Mouse (Mus musculus) erythroid progenitor cell, adult 5-6 weeks (primary cell): ENCODE results near the gene Syn3. TPM values are rescaled to one million over a fixed set of nuclear protein-coding genes. Genes with fewer than 3 reads are reported as not detected.

Experiments used
- ATAC-seq: replicated peaks from 2 replicates; pipeline ENCODE4 v1.8.0; 2016; ENCODE audit warnings: moderate number of reproducible peaks, mild to moderate bottlenecking, moderate TSS enrichment, inconsistent platforms; ENCODE audit not compliant: poor library complexity, low FRiP score, severe bottlenecking
- total RNA-seq, 2 experiments: library from RNA; stranded (forward) in 1 of 2; stranded (reverse) in 1 of 2; fragments of 150-400 nt in 1 of 2; fragments of 186-747, 209-891 nt in 1 of 2; gene quantifications; 2 replicates each; pipeline versions ENCODE4 v1.2.3 to v1.2.4; 2015 to 2017; ENCODE audit warnings: low replicate concordance in 2 of 2

The Syn3 gene
- total RNA-seq, 2 experiments from 2014 or later, result not detected

- ATAC-seq, result no peak
Observed at GRCm38 (mm10) chr10:86427956-86428355, 70.7 kb downstream of the Syn3 start.

- no peak for ATAC-seq
Observed at GRCm38 (mm10) chr10:86425690-86426530, 72.8 kb downstream of the Syn3 start.

- no peak for ATAC-seq
Observed at GRCm38 (mm10) chr10:86421731-86422370, 76.8 kb downstream of the Syn3 start.

GRCm38 (mm10) chr10:86418931-86419330 lies 79.8 kb downstream of the Syn3 start:
- ATAC-seq, result no peak

GRCm38 (mm10) chr10:86418345-86418744 lies 80.4 kb downstream of the Syn3 start:
- ATAC-seq, result no peak

- no peak for ATAC-seq
Observed at GRCm38 (mm10) chr10:86416806-86417205, 81.9 kb downstream of the Syn3 start.

GRCm38 (mm10) chr10:86410868-86411267 lies 87.8 kb downstream of the Syn3 start:
- no peak for ATAC-seq

- ATAC-seq, result no peak
Observed at GRCm38 (mm10) chr10:86406952-86407351, 91.7 kb downstream of the Syn3 start.

- ATAC-seq, result no peak
Observed at GRCm38 (mm10) chr10:86398347-86398720, 100.4 kb downstream of the Syn3 start.

- ATAC-seq, result no peak
Observed at GRCm38 (mm10) chr10:86397577-86398346, 100.9 kb downstream of the Syn3 start.

GRCm38 (mm10) chr10:86392399-86392798 lies 106.3 kb downstream of the Syn3 start:
- ATAC-seq, result no peak

GRCm38 (mm10) chr10:86389913-86390312 lies 108.8 kb downstream of the Syn3 start:
- no peak for ATAC-seq

GRCm38 (mm10) chr10:86389357-86389756 lies 109.3 kb downstream of the Syn3 start:
- ATAC-seq, result no peak

GRCm38 (mm10) chr10:86388803-86389202 lies 109.9 kb downstream of the Syn3 start:
- no peak for ATAC-seq

GRCm38 (mm10) chr10:86387821-86388440 lies 110.8 kb downstream of the Syn3 start:
- ATAC-seq, result no peak

- ATAC-seq, result no peak
Observed at GRCm38 (mm10) chr10:86386232-86386631, 112.5 kb downstream of the Syn3 start.

GRCm38 (mm10) chr10:86385656-86386055 lies 113.0 kb downstream of the Syn3 start:
- no peak for ATAC-seq

GRCm38 (mm10) chr10:86384655-86385054 lies 114.0 kb downstream of the Syn3 start:
- no peak for ATAC-seq

- ATAC-seq, result no peak
Observed at GRCm38 (mm10) chr10:86381922-86382260, 116.8 kb downstream of the Syn3 start.
